Mouse (Mus musculus) kidney, adult 2 months (tissue): ENCODE results near the gene Tcf7. TPM values are rescaled to one million over a fixed set of nuclear protein-coding genes. Genes with fewer than 3 reads are reported as not detected.
A peak's percentile ranks its signal among the peaks of the same experiment; 100 is the strongest.

ENCODE experiments used
- DNase-seq: peaks from one replicate; pipeline ENCODE4 v3.0.0; 2021
- H3K27ac ChIP-seq: fragments of 200-500 bp; 2 replicates; pipeline ENCODE4 v1.5.1; 2012; ENCODE audit warnings: low read depth, low read length, control low read depth, inconsistent platforms; ENCODE audit not compliant: insufficient read depth
- H3K27me3 ChIP-seq: fragments of 200-500 bp; replicated peaks from 2 replicates; pipeline ENCODE4 v1.6.1; 2012; ENCODE audit warnings: mild to moderate bottlenecking, moderate library complexity, low read length, inconsistent platforms; ENCODE audit not compliant: control insufficient read depth, insufficient read depth
- H3K36me3 ChIP-seq: fragments of 200-500 bp; 2 replicates; pipeline ENCODE4 v1.6.1; 2012; ENCODE audit warnings: mild to moderate bottlenecking, moderate library complexity, low read length, inconsistent platforms; ENCODE audit not compliant: control insufficient read depth, insufficient read depth
- H3K4me1 ChIP-seq: fragments of 200-500 bp; 2 replicates; pipeline ENCODE4 v1.6.1; 2011; ENCODE audit warnings: low read length; ENCODE audit not compliant: control insufficient read depth, insufficient read depth
- H3K4me3 ChIP-seq: fragments of 200-500 bp; 2 replicates; pipeline ENCODE4 v1.5.1; 2011; ENCODE audit warnings: mild to moderate bottlenecking, low read depth, low read length, control low read depth; ENCODE audit not compliant: insufficient read depth
- CTCF ChIP-seq: fragments of 200-500 bp; conservative IDR thresholded peaks from 2 replicates; pipeline ENCODE4 v1.5.1; 2011; ENCODE audit warnings: low read depth, mild to moderate bottlenecking, control low read depth, low read length, moderate library complexity, mixed read lengths; ENCODE audit not compliant: insufficient read depth, insufficient read length
- POLR2A ChIP-seq: fragments of 200-500 bp; IDR thresholded peaks from one replicate; pipeline ENCODE4 v1.6.1; 2011; ENCODE audit warnings: low read depth, low read length, control low read depth
- WGBS: fragments of 180-500 bp; shearing (Covaris S2); methylation state at CpG from one replicate; pipeline ENCODE4 v1.1.7; 2018; 5-methylcytosine and 5-hydroxymethylcytosine counted together
- polyA plus RNA-seq: library from polyadenylated mRNA; depleted of rRNA; stranded (reverse); fragments of >200 nt; gene quantifications from 2 replicates; pipeline ENCODE4 v1.2.3, GENCODE M21; 2012

Gene Tcf7
- polyA plus RNA-seq, 1 experiment: 13.2 TPM

DNA sequence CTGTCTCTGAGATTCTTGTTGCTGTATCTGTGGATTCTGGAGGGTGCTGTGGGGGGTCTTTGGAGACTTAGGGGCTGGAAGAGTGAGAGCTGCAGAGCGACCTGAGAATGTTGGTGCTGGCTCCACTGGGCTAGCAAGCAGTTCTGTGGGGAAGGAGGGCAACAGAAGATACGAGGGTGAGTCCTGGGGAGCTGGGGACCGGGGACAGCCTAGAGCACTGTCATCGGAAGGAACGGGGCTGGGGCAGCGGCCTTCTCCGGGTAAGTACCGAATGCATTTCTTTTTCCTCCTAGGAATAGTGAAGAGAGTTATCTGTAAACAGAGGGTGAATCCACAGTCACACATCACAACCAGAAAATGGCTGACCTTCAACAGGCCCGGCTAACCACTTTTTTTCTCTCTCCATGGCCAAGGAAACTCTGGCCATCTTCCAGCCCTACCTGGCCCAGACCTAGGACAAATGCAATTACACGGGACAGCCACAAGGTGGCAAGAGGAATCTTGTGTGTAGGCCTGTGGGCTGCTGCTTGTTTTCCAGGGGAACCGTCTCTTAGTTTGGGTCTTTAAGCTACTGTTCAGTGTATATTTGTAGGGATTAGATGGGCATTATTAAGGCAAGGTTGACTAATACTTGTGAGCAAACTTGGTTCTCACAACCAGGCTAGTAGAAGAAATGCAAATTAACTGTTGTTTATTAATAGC is 29.0 kb downstream of the Tcf7 start:
- Histone ChIP-seq H3K27me3 (no peaks in the 10 kb centered on the region), H3K4me1 (peaks cover 10% of the 10 kb centered on the region), H3K27ac (no peak overlapping the region), H3K4me3 (no peak overlapping the region), H3K36me3 (no peaks in the 10 kb centered on the region)
- DNase-seq: peak; percentile 91
- TF ChIP-seq POLR2A: no peak
- TF ChIP-seq CTCF: peak; percentile 94
- WGBS: 64% methylated on average over 11 of the region's 11 CpGs

DNA sequence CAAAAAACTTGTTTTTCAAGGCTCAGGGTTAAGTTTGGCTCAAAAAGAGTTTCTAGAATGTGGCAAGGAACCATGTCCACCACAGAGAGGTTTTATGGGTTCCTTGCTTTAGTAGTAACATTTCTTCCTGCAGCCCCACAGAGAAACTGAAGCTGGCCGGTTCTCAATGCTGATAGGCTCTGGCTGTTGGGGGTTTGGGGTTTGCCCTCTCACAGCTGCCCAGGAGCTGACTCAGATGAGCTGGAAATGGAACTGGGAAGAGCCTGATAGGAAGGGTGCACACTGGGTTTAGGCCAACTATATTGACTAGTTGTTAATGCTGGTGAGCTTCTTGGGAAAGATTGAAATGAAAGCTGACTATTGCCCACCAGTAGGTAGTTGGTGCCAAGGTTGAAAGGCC is 30.1 kb downstream of the Tcf7 start:
- no peaks in the 10 kb centered on the region for H3K36me3 ChIP-seq

DNA sequence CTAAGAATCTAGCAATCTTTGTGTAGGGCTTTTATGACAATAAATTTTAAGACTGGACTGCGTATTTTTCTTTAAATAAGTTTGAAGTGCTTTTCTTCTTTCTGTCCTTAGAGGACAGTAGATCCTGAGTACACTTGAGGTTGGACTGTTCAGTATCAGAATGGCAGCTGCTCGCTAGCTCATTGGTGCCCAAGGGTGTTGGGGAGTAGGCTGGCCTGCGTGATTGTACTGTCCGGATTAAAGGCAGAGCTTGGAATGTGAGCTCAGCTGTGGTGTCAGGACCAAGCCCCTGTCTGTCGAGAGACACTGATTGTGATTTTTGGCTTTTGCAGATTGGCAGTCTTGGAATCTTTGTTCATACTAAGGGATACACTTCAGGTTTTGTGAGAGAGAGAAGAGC is 31.0 kb downstream of the Tcf7 start:
- Histone ChIP-seq H3K27ac (no peak overlapping the region), H3K36me3 (no peaks in the 10 kb centered on the region; the same call in 1 of the 2 replicates), H3K4me1 (peaks cover 13% of the 10 kb centered on the region), H3K27me3 (no peaks in the 10 kb centered on the region), H3K4me3 (no peak overlapping the region)
- 73% methylated on average over 5 of the region's 5 CpGs for WGBS
- TF ChIP-seq CTCF: no peak
- no peak for TF ChIP-seq POLR2A
- no peak for DNase-seq

More for the DNA sequence above, 30.1 kb downstream of the Tcf7 start:
- DNase-seq: no peak
- 65% methylated on average over 1 of the region's 1 CpGs for WGBS
- H3K27ac ChIP-seq: 0 out of 2 replicates have a peak overlapping the region, but pooled peaks have one; percentile 22
- H3K4me3 ChIP-seq: no peak overlapping the region
- peaks cover 13% of the 10 kb centered on the region for H3K4me1 ChIP-seq
- TF ChIP-seq CTCF: no peak
- TF ChIP-seq POLR2A: no peak
- no peaks in the 10 kb centered on the region for H3K27me3 ChIP-seq

GRCm38 (mm10) chr11:52249452-52249851 is 33.4 kb downstream of the Tcf7 start:
- Histone ChIP-seq H3K36me3 (peaks cover 4% of the 10 kb centered on the region), H3K4me3 (no peak overlapping the region), H3K27me3 (no peaks in the 10 kb centered on the region), H3K27ac (no peak overlapping the region), H3K4me1 (peaks cover 13% of the 10 kb centered on the region)
- 56% methylated on average over 2 of the region's 2 CpGs for WGBS
- DNase-seq: peak; percentile 81
- TF ChIP-seq CTCF (no peak), POLR2A (no peak)

DNA sequence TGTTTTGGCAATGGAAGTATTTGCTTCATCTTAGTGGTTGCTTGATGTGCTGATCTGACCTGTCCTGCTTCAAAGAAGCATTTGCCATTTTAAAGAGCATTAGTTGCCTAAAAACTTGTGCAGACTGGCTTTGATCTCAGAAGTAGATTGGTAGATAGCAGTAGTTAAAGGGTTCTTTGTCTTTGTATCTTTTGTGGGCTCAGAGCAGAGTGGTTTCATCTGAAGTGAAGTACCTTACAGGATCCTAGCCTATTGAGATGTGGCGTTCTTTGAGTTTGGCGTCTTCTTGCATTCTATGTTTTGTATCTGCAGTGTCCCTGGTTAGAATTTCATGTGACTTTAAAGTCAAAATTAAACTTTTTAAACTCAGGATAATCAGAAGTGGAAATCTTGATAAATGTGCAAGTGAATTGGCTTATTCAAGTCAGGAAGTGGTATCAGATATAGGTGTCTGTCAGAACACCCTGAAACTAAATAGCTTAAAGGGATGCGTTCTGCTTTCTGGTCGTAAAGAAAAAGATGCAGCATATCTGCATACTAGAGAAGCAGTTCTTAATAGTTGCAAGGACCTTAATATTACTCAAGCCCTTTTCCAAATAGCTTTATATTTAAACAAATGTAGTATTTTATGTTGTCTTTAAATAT is 41.8 kb downstream of the Tcf7 start:
- WGBS: 87% methylated on average over 4 of the region's 4 CpGs
- Histone ChIP-seq H3K27me3 (no peaks in the 10 kb centered on the region), H3K27ac (no peak overlapping the region), H3K36me3 (peaks cover 13% of the 10 kb centered on the region), H3K4me3 (no peak overlapping the region), H3K4me1 (no peaks in the 10 kb centered on the region; the same call in 1 of the 2 replicates)
- no peak for DNase-seq
- no peak for TF ChIP-seq CTCF
- no peak for TF ChIP-seq POLR2A

- H3K27me3 ChIP-seq: no peaks in the 10 kb centered on the region
- TF ChIP-seq CTCF (no peak), POLR2A (no peak)
- DNase-seq: peak; percentile 60
- H3K36me3 ChIP-seq: peaks cover 6% of the 10 kb centered on the region
- H3K27ac ChIP-seq: peak overlapping the region; percentile 68; the same call in 1 of the 2 replicates
- no peak overlapping the region for H3K4me3 ChIP-seq
- H3K4me1 ChIP-seq: peaks cover 23% of the 10 kb centered on the region
Observed at GRCm38 (mm10) chr11:52234509-52234908, 48.3 kb downstream of the Tcf7 start.

- no peak for DNase-seq
- Histone ChIP-seq H3K4me1 (peaks cover 23% of the 10 kb centered on the region), H3K27me3 (no peaks in the 10 kb centered on the region), H3K36me3 (peaks cover 6% of the 10 kb centered on the region), H3K4me3 (no peak overlapping the region), H3K27ac (peak overlapping the region; percentile 38; the same call in 1 of the 2 replicates)
- TF ChIP-seq POLR2A (no peak), CTCF (no peak)
- WGBS: 83% methylated on average over 1 of the region's 1 CpGs
Observed at GRCm38 (mm10) chr11:52233906-52234305, 48.9 kb downstream of the Tcf7 start.
